Mouse (Mus musculus) gastrocnemius, postnatal 4 days (tissue): ENCODE measurements around the gene Lrrfip2. TPM values are rescaled to one million over a fixed set of nuclear protein-coding genes. Genes with fewer than 3 reads are reported as not detected.

ENCODE experiments used
- DNase-seq, 2 experiments: peaks; one replicate each; pipeline ENCODE4 v3.0.0; 2021 to 2022; ENCODE audit warnings: low spot score in 2 of 2, mixed read lengths in 2 of 2
- long read RNA-seq, 2 experiments: library from polyadenylated mRNA; stranded (forward); transcript quantifications; one replicate each; pipeline ENCODE4 v2.0.0; 2021
- total RNA-seq, 2 experiments: library from RNA; stranded (reverse); gene quantifications; 2 replicates each; pipeline ENCODE4 v1.2.3; 2021

Gene Lrrfip2
- 10 to 100 TPM; 77.3 to 93.3 TPM for total RNA-seq
- long read RNA-seq, experiment 1, transcript Lrrfip2-205 (15 exons, 1,839 nt) = major isoform, 10 of 67 reads
- long read RNA-seq, experiment 1, partial matches to known transcripts = 7 of 67 reads
- long read RNA-seq, experiment 1, other reads (novel, unspliced or antisense) = 50 of 67 reads
- long read RNA-seq, experiment 2, transcript Lrrfip2-205 (15 exons, 1,839 nt) = major isoform, 21 of 86 reads
- long read RNA-seq, experiment 2, partial matches to known transcripts = 6 of 86 reads
- long read RNA-seq, experiment 2, other reads (novel, unspliced or antisense) = 57 of 86 reads

DNA sequence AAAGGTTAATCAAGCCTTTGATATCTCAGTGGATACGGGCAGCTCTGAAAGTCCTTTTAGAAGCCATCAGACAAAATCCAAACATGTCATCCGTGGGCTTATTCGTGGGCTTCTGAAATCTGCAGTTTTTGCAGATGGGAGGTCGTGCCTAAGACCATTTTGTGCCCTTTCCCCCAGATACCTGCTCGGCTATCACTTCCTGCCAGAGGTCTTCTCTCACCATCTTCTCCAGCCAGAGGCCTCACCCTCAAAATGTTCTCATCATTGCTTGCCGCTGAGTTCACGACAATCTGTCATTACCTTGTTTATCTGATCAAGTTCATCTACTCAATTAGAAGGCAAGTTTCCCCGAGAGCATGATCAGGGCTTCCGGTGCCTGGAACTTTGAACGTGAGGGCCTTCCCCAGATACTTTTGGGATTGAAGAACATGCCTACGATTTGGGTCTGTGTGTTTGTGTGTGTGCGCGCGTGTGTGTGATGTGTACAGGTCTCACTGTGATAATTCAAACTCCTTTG lies at the start of gene Lrrfip2:
Gene Lrrfip2 (plus strand): TSS at position 467 of the 517 bp plus-strand sequence.
- DNase-seq = no peak

DNA sequence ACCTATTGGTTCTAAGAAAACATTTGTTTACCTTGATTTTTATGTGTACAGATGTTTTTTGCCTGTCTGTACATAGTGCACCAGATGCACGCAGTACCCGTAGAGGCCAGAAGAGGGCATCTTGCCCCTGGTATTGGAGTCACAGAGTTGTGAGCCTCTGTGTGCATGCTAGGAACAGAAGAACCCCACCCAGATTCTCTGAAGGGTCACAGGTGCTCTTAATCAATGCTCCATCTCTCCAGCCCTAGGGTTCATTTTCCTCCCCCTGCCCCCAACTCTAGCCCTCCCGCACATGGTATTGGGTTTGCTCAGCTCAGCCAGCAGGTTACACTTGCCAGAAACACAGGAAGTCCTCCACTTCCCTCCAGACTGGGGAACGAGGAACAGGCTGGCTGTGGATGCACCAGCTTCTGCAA lies 46.8 kb upstream of the Lrrfip2 start:
- peak in 1 of 2 experiments; percentile 52 for DNase-seq

- DNase-seq = no peak
These were observed 45.2 kb upstream of the Lrrfip2 start for GRCm38 (mm10) chr9:111072175-111072574.

DNA sequence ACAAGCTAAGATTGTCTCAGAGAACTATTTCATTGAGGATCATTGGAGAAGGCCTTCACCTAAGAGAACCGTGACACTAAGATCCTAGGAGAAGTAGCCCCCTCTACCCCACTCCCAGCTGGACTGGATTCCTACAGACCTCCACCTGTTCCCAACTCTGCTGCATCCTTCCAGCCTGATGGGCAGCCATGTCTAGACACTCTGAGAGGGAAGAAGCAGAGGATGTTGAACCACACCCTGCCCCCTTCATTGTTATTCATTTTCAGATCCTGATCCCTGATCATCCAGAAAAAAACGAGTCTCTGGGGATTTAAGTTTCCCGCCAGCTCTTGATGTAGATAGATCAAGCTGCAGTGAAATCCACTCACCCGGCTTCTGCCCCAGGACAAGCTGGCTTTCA lies 44.4 kb upstream of the Lrrfip2 start:
- no peak for DNase-seq

- no peak for DNase-seq
These were observed 39.6 kb upstream of the Lrrfip2 start for GRCm38 (mm10) chr9:111077745-111078144.

DNA sequence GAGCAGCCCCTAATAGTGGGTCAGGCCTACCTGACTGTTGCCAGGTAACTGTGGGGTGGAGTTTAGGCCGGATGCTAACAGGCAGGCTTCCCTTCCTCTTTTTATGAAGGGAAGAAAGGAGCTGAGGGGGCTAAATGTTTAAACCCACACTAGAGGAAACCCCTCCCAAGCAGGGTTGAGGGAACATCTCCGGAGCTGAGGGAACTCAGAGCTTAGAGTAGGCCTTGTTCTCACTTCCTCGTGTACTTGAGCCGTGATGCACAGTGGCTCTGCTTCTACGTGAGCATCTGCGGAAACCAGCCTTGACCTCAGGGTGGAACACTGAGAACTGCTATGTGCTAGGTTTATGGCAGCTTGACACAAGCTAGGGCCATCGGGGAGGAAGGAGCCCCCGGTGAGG lies 36.6 kb upstream of the Lrrfip2 start:
- DNase-seq = no peak

DNA sequence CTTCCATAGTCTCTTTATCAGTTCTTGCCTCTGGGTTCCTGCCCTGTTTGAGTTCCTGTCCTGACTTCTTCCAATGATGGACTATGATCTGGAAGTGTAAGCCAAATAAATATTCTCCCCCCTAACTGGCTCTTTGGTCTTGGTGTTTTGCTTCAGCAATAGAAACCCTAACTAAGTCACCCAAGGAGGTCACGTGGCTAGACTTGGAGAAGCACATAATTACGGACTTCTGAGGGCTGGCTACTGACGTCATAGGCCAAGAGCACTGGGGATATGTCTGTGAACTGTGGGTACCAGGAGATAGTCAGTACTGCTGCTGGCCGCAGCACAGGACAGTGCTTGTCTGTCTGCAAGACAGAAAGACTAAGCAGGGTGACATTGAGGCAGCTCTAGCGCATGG lies 35.6 kb upstream of the Lrrfip2 start:
- DNase-seq = no peak

DNA sequence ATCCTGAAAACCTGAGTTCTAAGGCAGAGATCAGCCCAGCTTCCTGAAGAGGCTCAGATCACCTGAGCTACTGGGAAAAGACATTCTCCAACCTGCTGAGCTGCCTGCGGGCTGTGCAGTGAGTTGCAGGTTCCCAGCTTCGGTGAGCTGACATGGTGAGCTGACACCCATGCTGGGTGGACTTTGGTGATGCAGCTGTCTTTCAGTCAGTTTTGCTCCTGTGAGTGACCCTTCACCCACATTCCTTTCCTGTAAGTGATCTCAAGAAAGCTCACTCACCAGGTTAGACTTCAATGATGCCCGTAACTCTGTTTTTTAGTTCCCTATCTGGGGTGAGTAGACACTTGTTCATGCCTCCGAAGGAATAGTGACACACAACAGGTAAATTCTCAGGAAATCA lies 32.1 kb upstream of the Lrrfip2 start:
- no peak for DNase-seq

- no peak for DNase-seq
These were observed 31.3 kb upstream of the Lrrfip2 start for GRCm38 (mm10) chr9:111086137-111086536.

DNA sequence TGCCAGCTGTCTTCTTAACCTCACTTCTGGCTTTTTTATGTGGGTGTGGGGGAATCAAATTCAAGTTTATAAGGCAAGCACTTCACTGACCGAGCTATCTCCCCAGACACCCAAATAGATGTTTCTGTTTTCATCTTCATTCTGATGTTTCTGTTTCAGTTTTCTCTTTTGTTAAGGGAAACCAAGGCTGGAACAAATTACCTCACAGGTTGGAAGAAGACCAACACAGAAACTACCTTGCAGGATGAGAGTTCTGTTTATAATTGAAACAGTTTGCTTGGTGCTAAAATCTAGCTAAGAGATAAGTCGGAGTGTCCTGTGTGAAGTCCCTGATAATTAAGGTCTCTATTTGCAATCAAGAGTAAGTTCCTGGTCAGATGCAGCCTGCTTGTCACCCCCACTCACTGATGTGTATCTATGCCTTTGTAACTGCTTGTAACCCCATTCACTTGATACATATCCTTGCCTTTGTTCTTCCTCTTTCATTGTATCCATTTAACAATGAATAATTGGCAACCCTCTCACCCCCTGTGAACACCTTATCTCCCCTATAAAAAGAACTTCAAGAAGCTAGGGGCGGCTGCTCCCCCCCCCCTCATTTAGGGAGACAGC lies 30.3 kb upstream of the Lrrfip2 start:
- DNase-seq = no peak

GRCm38 (mm10) chr9:111087960-111088359 lies 29.4 kb upstream of the Lrrfip2 start:
- DNase-seq = no peak

GRCm38 (mm10) chr9:111088886-111089285 lies 28.5 kb upstream of the Lrrfip2 start:
- DNase-seq = no peak

- no peak for DNase-seq
These were observed 24.7 kb upstream of the Lrrfip2 start for GRCm38 (mm10) chr9:111092657-111093056.

DNA sequence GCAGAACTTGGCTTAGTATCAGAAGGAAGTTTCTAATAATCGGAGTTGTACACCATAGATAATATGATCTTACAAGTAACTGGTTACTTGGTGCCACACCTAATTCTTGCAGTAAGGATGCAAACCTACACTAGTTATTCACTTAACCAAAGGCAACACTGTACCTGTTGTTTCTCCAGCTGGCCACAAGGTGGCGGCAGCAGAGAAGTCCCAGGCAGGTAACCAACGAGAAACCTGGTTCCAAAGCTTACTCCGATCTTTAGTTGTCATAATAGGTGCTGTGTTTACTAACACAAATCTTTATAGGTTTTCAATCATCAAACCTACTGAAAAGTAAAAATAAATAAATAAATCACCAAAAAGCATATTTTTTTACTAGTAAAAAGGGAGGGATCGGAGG lies 24.3 kb upstream of the Lrrfip2 start:
- DNase-seq = no peak

- no peak for DNase-seq
These were observed 22.8 kb upstream of the Lrrfip2 start for GRCm38 (mm10) chr9:111094626-111095025.

- DNase-seq = no peak
These were observed 21.7 kb upstream of the Lrrfip2 start for GRCm38 (mm10) chr9:111095710-111096109.

DNA sequence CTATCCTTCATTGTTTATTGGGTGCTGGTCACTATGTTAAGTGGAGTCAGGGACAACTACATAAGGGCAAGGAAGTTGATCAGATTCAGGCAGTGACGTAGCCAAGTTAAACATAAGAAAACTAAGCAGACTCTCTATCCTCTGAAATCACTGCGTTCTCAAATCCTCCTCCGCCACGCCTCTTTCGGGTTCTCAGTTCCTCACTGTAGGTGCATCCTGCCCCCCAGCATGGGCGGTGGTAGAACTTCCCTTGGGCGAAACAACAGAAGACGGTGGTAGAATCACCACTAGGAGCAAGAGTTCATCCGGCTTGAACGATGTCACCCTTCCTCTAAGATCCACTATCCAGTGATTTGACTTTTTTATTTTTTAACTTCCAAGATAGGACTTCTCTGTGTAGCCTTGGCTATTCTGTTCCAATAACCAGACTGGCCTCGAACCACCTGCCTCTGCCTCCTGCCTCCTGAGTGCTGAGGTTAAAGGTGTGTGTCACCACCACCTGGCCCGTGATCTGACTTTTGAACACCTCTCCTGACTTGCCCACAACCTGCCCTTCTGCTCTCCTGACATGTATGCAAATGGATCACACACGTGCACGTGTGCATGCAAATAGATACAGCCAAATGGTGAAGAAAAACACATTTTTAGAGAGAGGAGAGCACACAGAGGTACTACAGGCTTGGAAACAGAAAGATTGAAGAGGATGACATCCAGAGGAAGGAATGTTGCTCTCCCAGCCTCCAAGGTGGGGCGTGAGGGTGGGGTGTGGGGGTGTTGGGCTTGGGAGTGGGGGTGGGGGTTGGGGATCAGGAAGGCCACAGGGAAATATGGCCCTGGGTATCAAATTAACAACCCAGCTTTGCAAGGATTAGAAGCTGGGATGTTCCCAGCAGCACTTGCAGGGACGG lies 20.7 kb upstream of the Lrrfip2 start:
- DNase-seq = no peak

GRCm38 (mm10) chr9:111097543-111097942 lies 19.8 kb upstream of the Lrrfip2 start:
- DNase-seq = no peak

DNA sequence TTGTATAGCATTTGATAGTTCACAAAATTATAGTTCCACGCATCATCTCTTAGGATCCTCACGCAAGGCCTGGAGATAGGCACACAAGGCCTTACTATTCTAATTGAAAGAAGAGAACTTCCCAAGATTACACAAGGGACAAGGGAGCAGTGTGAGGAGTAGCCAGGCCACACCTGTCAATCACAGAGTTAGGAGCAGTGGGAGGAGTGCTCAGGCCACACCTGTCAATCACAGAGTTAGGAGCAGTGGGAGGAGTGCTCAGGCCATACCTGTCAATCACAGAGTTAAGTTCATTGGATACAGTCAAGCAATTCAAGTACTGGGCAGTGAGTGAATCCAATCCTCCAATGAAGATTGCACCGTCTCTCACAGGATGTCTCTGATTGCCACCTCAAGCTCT lies 17.0 kb upstream of the Lrrfip2 start:
- no peak for DNase-seq

DNA sequence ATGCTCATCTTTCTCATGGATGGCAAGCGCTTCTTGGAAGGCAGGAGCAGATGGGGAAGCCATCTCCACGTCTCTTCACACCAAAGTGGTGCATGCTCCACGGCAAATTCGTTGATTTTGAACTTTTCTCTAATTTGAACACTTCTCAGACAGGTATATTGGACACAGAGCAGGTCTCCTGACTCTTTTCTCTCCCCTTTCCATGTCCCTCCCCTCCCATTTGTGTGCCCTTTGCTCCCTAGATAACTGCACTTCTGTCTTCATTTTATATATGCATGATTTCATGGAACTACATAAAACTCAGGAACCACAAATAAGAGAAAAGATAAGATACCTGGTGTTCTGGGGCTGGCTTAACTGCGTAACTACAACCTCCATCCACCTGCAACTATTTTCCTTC lies 14.1 kb upstream of the Lrrfip2 start:
- no peak for DNase-seq

GRCm38 (mm10) chr9:111103893-111104292 lies 13.5 kb upstream of the Lrrfip2 start:
- DNase-seq = no peak

DNA sequence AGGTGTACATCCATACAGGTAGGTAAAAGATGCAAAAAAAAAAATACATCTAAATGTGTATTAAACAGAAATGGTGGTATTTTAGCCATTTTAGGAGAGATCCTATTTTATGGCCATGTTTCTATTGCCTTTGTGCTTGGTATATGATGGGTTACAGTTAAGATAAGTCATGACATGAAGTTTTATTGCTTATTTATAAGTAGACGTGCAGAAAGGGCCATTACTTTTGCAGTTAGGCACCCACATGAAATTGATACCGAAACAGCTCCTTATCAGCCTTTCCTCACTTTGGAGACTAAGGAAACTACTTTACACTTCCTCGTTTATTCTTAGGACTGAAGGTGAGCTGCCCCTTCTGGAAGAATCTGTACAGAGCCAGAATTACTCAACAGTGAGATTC lies 9.5 kb upstream of the Lrrfip2 start:
- no peak for DNase-seq
